Mouse (Mus musculus) left cerebral cortex, postnatal 25 days (tissue): Measurements from ENCODE around the gene Dgkq. TPM values are rescaled to one million over a fixed set of nuclear protein-coding genes. Genes with fewer than 3 reads are reported as not detected.
A peak's percentile ranks its signal among the peaks of the same experiment; 100 is the strongest.

Source experiments
- DNase-seq, 2 experiments: peaks; one replicate each; pipeline ENCODE4 v3.0.0; 2022; ENCODE audit warnings: low spot score in 2 of 2, mixed read lengths in 1 of 2
- intact Hi-C: fragments of 180-260 bp; cut with DNase I; formaldehyde crosslinking; loops from one replicate; pipeline ENCODE4 v1.15.1; 2025
- total RNA-seq, 2 experiments: library from RNA; stranded (reverse); gene quantifications; 2 replicates each; pipeline ENCODE4 v1.2.3; 2021

Dgkq gene
- total RNA-seq, 2 experiments from 2014 or later, result 46.9 to 57.7 TPM

GRCm38 (mm10) chr5:108633676-108634075 is 35.8 kb downstream of the Dgkq start:
- DNase-seq, result no peak
- intact Hi-C loops, result no loop called here

- peak; percentile 95 to 96 for DNase-seq
- intact Hi-C loops, result no loop called here
Measured at GRCm38 (mm10) chr5:108629634-108630483, 39.6 kb downstream of the Dgkq start, which contains the start of the genes Gak and Tmem175. Gene Gak (minus strand): TSS chr5:108629755. Gene Tmem175 (plus strand): TSS chr5:108629770.

- no peak for DNase-seq
- intact Hi-C loops, result no loop called here
Measured at GRCm38 (mm10) chr5:108628891-108629633, 40.4 kb downstream of the Dgkq start.

- DNase-seq, result no peak
- intact Hi-C loops, result no loop called here
Measured at GRCm38 (mm10) chr5:108626050-108626660, 43.3 kb downstream of the Dgkq start.

- intact Hi-C loops, result no loop called here
- peak in 1 of 2 experiments; percentile 68 for DNase-seq
Measured at GRCm38 (mm10) chr5:108621870-108622269, 47.6 kb downstream of the Dgkq start.

GRCm38 (mm10) chr5:108610426-108610825 is 59.0 kb downstream of the Dgkq start:
- intact Hi-C loops, result no loop called here
- DNase-seq, result no peak

GRCm38 (mm10) chr5:108602537-108602936 is 66.9 kb downstream of the Dgkq start:
- DNase-seq, result peak in 1 of 2 experiments; percentile 75
- intact Hi-C loops, result no loop called here

GRCm38 (mm10) chr5:108599923-108600322 is 69.5 kb downstream of the Dgkq start:
- no peak for DNase-seq
- intact Hi-C loops, result no loop called here

Other genes starting within 250 kb of the Dgkq start
- gene Atp5k, start 235.2 kb downstream of the Dgkq start, total RNA-seq, result 100 to 1,000 TPM; 270 to 287 TPM
- under 1 TPM; 0.25 to 0.69 TPM for gene Mfsd7a, start 220.8 kb downstream of the Dgkq start, total RNA-seq
- gene Pcgf3, start 208.4 kb downstream of the Dgkq start, total RNA-seq, result 10 to 100 TPM; 47.2 to 58.5 TPM
- gene Cplx1, start 119.6 kb downstream of the Dgkq start, total RNA-seq, result 100 to 1,000 TPM; 640 to 650 TPM
- gene Gak, start 39.9 kb downstream of the Dgkq start, total RNA-seq, result 10 to 100 TPM; 98.6 to 99.1 TPM
- gene Tmem175, start 39.9 kb downstream of the Dgkq start, total RNA-seq, result 10 to 100 TPM; 37.4 to 42.1 TPM
- 10 to 100 TPM; 11.4 to 15.0 TPM for gene Idua, start 9.3 kb downstream of the Dgkq start, total RNA-seq
- 1 to 10 TPM; 1.3 to 1.5 TPM for gene Slc26a1, start 5.9 kb upstream of the Dgkq start, total RNA-seq
- gene Fgfrl1, start 22.7 kb upstream of the Dgkq start, total RNA-seq, result 10 to 100 TPM; 20.0 to 20.6 TPM
- not detected for gene Rnf212, start 105.3 kb upstream of the Dgkq start, total RNA-seq
- gene Tmed11, start 125.7 kb upstream of the Dgkq start, total RNA-seq, result not detected
- gene Vmn2r8, start 139.2 kb upstream of the Dgkq start, total RNA-seq, result not detected
- not detected for gene Vmn2r9, start 182.9 kb upstream of the Dgkq start, total RNA-seq